Mouse (Mus musculus) heart, adult 2 months (tissue): ENCODE results near the gene Nfasc. TPM values are rescaled to one million over a fixed set of nuclear protein-coding genes. Genes with fewer than 3 reads are reported as not detected.

Experiments
- DNase-seq, 2 experiments: peaks; one replicate each; pipeline ENCODE4 v3.0.0; 2021
- H3K27ac ChIP-seq: fragments of 200-600 bp; 2 replicates; pipeline ENCODE4 v1.8.1; 2022
- H3K27me3 ChIP-seq: fragments of 200-500 bp; 2 replicates; pipeline ENCODE4 v1.6.1; 2012; ENCODE audit warnings: mild to moderate bottlenecking, low read length, inconsistent platforms, mixed read lengths; ENCODE audit not compliant: control insufficient read depth, insufficient read depth
- H3K36me3 ChIP-seq: fragments of 200-500 bp; 2 replicates; pipeline ENCODE4 v1.6.1; 2012; ENCODE audit warnings: low read length, inconsistent platforms; ENCODE audit not compliant: control insufficient read depth, insufficient read depth
- H3K4me1 ChIP-seq: fragments of 200-500 bp; 2 replicates; pipeline ENCODE4 v1.6.1; 2011; ENCODE audit warnings: low read length; ENCODE audit not compliant: control insufficient read depth, insufficient read depth
- H3K4me3 ChIP-seq: fragments of 200-600 bp; 2 replicates; pipeline ENCODE4 v1.8.1; 2022
- H3K79me2 ChIP-seq: fragments of 200-500 bp; replicated peaks from 2 replicates; pipeline ENCODE4 v1.6.1; 2012; ENCODE audit warnings: mild to moderate bottlenecking, inconsistent platforms, low read length, moderate library complexity, mixed read lengths; ENCODE audit not compliant: control insufficient read depth, insufficient read depth
- H3K9ac ChIP-seq: fragments of 200-500 bp; 2 replicates; pipeline ENCODE4 v1.6.1; 2012; ENCODE audit warnings: low read depth, mild to moderate bottlenecking, control low read depth, inconsistent platforms, low read length, mixed read lengths
- CTCF ChIP-seq: fragments of 200-600 bp; IDR thresholded peaks from 2 replicates; pipeline ENCODE4 v1.8.1; 2022; ENCODE audit warnings: antibody characterized with exemption, mild to moderate bottlenecking, moderate library complexity
- EP300 ChIP-seq: fragments of 200-500 bp; IDR thresholded peaks from 2 replicates; pipeline ENCODE4 v1.6.1; 2011; ENCODE audit warnings: low read depth, low read length, control low read depth; ENCODE audit not compliant: insufficient read depth
- POLR2A ChIP-seq: fragments of 200-500 bp; IDR thresholded peaks from 2 replicates; pipeline ENCODE4 v1.6.1; 2011; ENCODE audit warnings: mild to moderate bottlenecking, low read depth, low read length, control low read depth; ENCODE audit not compliant: insufficient read depth
- WGBS: fragments of 180-500 bp; shearing (Covaris S2); methylation state at CpG from one replicate; pipeline ENCODE4 v1.1.7; 2018; 5-methylcytosine and 5-hydroxymethylcytosine counted together
- intact Hi-C: fragments of 180-260 bp; cut with DNase I; formaldehyde crosslinking; loops from one replicate; pipeline ENCODE4 v1.15.1; 2025
- polyA plus RNA-seq: library from polyadenylated mRNA; depleted of rRNA; stranded (reverse); fragments of >200 nt; gene quantifications from 2 replicates; pipeline ENCODE4 v1.2.3, GENCODE M21; 2012
- total RNA-seq, 2 experiments: library from RNA; stranded (reverse); gene quantifications; 2 replicates each; pipeline ENCODE4 v1.2.3; 2021

Gene Nfasc
- total and polyA plus RNA-seq, 3 experiments: 0.10 to 0.39 (median 0.14) TPM

GRCm38 (mm10) chr1:132765222-132765621 lies 23.6 kb upstream of the Nfasc start:
- 76% methylated on average over 10 of the region's 10 CpGs for WGBS
- no peaks in the 10 kb centered on the region for H3K27me3 ChIP-seq
- no peak for DNase-seq
- H3K4me3 ChIP-seq: no peak overlapping the region
- H3K79me2 ChIP-seq: no peaks in the 10 kb centered on the region
- H3K9ac ChIP-seq: no peak overlapping the region
- intact Hi-C loops: no loop called here
- H3K4me1 ChIP-seq: no peaks in the 10 kb centered on the region
- no peak overlapping the region for H3K27ac ChIP-seq
- TF ChIP-seq EP300 (no peak), POLR2A (no peak), CTCF (no peak)
- no peaks in the 10 kb centered on the region for H3K36me3 ChIP-seq

GRCm38 (mm10) chr1:132759390-132759789 lies 17.8 kb upstream of the Nfasc start:
- no peaks in the 10 kb centered on the region for H3K27me3 ChIP-seq
- H3K27ac ChIP-seq: no peak overlapping the region
- WGBS: 62% methylated on average over 6 of the region's 6 CpGs
- intact Hi-C loops: loop anchor here (1.0 kb wide), 1 partner anchor 223 kb away; no protein-coding TSS in a partner anchor
- no peak for DNase-seq
- no peaks in the 10 kb centered on the region for H3K79me2 ChIP-seq
- H3K4me1 ChIP-seq: no peaks in the 10 kb centered on the region
- TF ChIP-seq EP300 (no peak), CTCF (no peak), POLR2A (no peak)
- no peaks in the 10 kb centered on the region for H3K36me3 ChIP-seq
- H3K9ac ChIP-seq: no peak overlapping the region
- H3K4me3 ChIP-seq: no peak overlapping the region

- WGBS: 6% methylated on average over 24 of the region's 24 CpGs
- H3K27ac ChIP-seq: no peak overlapping the region
These were observed 17.2 kb upstream of the Nfasc start for GRCm38 (mm10) chr1:132758656-132759370.

DNA sequence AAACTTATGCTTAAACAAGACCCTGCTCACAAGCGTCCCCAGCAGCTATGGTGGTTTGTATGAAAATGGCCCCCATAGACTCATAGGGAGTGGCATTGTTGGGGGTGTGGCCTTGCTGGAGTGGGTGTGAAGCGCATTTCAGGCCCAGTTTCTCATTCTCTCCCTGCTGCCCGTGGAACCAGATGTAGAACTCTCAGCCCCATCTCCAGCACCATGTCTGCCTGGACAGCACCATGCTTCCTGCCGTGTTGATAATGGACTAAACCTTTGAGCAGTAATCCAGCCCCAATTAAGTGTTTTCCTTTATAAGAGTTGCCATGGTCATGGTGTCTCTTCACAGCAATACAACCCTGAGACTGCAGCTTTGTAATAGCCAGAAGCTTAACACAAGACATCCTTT lies 13.6 kb upstream of the Nfasc start:
- Histone ChIP-seq H3K4me1 (no peaks in the 10 kb centered on the region), H3K79me2 (no peaks in the 10 kb centered on the region), H3K9ac (no peak overlapping the region), H3K27me3 (no peaks in the 10 kb centered on the region), H3K36me3 (no peaks in the 10 kb centered on the region), H3K4me3 (no peak overlapping the region), H3K27ac (no peak overlapping the region)
- TF ChIP-seq POLR2A (no peak), CTCF (no peak), EP300 (no peak)
- intact Hi-C loops: no loop called here
- 51% methylated on average over 4 of the region's 4 CpGs for WGBS
- DNase-seq: no peak

More at GRCm38 (mm10) chr1:132758656-132759370, 17.2 kb upstream of the Nfasc start:
- Histone ChIP-seq H3K36me3 (no peaks in the 10 kb centered on the region), H3K27me3 (no peaks in the 10 kb centered on the region), H3K4me1 (no peaks in the 10 kb centered on the region), H3K4me3 (no peak overlapping the region; the same call in 1 of the 2 replicates), H3K79me2 (no peaks in the 10 kb centered on the region), H3K9ac (no peak overlapping the region)
- TF ChIP-seq POLR2A (no peak), CTCF (peak; percentile 67), EP300 (0 out of 2 replicates have a peak, but pooled peaks have one; percentile 28)
- peak; percentile 28 to 45 for DNase-seq
- intact Hi-C loops: loop anchor here (1.0 kb wide), 2 partner anchors 209 to 223 kb away; no protein-coding TSS in a partner anchor

DNA sequence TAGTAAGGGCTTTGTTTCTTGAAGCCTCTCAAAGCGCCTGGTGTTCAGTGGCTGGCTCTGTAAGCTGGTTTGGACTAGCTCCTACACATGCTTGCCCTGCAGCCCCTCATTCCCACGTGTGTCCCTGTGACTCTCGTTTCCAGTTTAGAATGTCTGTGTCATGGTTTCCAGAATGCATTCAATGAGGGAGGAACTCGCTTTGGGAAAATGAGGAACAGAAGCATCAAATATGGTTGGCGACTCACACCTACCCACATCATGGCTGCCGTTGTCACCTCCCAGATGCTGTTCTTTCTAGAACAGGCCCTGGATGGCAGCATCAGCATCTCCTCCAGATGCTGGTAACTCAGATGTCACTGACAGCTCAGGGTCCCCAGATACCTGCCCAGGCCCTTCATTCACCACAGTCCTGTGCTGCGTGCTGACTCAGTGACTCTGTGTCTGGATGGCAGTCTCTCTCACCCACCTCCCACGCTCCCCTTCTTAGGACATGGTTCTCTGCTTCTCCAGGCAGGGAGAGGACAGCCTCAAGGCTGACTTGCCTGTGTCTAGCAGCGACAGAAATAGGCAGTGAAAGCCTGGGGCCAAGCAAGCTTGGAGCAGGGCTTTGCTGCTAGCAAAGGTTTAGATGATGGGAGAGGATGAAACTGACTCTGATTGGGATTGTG lies 7.8 kb upstream of the Nfasc start:
- H3K27me3 ChIP-seq: no peaks in the 10 kb centered on the region
- no peak overlapping the region for H3K27ac ChIP-seq
- TF ChIP-seq EP300 (no peak), POLR2A (no peak), CTCF (no peak)
- no peak for DNase-seq
- WGBS: 81% methylated on average over 9 of the region's 9 CpGs
- no peaks in the 10 kb centered on the region for H3K79me2 ChIP-seq
- intact Hi-C loops: no loop called here
- H3K4me3 ChIP-seq: no peak overlapping the region
- no peaks in the 10 kb centered on the region for H3K36me3 ChIP-seq
- no peaks in the 10 kb centered on the region for H3K4me1 ChIP-seq
- no peak overlapping the region for H3K9ac ChIP-seq

GRCm38 (mm10) chr1:132746302-132746701 lies 4.7 kb upstream of the Nfasc start:
- Histone ChIP-seq H3K79me2 (no peaks in the 10 kb centered on the region), H3K27me3 (peaks cover 3% of the 10 kb centered on the region; the same call in 1 of the 2 replicates), H3K27ac (no peak overlapping the region), H3K36me3 (no peaks in the 10 kb centered on the region), H3K4me3 (no peak overlapping the region), H3K9ac (no peak overlapping the region), H3K4me1 (no peaks in the 10 kb centered on the region)
- peak; percentile 25 to 63 for DNase-seq
- WGBS: 50% methylated on average over 9 of the region's 9 CpGs
- intact Hi-C loops: no loop called here
- no peak for TF ChIP-seq POLR2A
- no peak for TF ChIP-seq EP300
- no peak for TF ChIP-seq CTCF
